8 mouse cellular contexts compared by ENCODE assay signal in genomic region chr1:189661856-189662255, GRCm38 (mm10). TPM values are rescaled to one million over a fixed set of nuclear protein-coding genes. Genes with fewer than 3 reads are reported as not detected.
DNase-seq lines count a peak whose midpoint lies in the region; TF ChIP-seq lines count a peak whose summit lies in the region.

No protein-coding gene starts in this region.

- no peaks in the 10 kb centered on the region for H3K9me3 ChIP-seq in MEL (replicated peaks; ENCODE audit: insufficient read depth, low read length)

- H3K79me2 ChIP-seq in MEL (ENCODE audit: control insufficient read depth, insufficient read depth, low read length, poor library complexity), result no peaks in the 10 kb centered on the region

- intact Hi-C loops in left cerebral cortex, postnatal 36 days (cut with DNase I), result no loop called here

- H3K4me1 ChIP-seq in MEL (ENCODE audit: control insufficient read depth in 1 of 2, insufficient read depth in 2 of 2, low read length in 2 of 2), result no peaks in the 10 kb centered on the region

- H3K9ac ChIP-seq in MEL (ENCODE audit: control insufficient read depth, low read depth, low read length, poor library complexity, severe bottlenecking), result no peak overlapping the region

- H3K36me3 ChIP-seq in MEL (ENCODE audit: control insufficient read depth in 1 of 2, insufficient read depth in 2 of 2, low read length in 2 of 2), result peaks cover 0 to 9% of the 10 kb centered on the region in 2 experiments; a peak in 2 of 4 replicates

- no peak for TF ChIP-seq EP300 in MEL (IDR thresholded peaks at IDR 0.05; ENCODE audit: low read depth in 1 of 2, low read length in 2 of 2)

- H3K27me3 ChIP-seq in MEL (ENCODE audit: control insufficient read depth in 1 of 2, insufficient read depth in 2 of 2, low read length in 2 of 2), result no peaks in the 10 kb centered on the region

- DNase-seq in adrenal gland, postnatal 14 days, result peak; percentile 45
- DNase-seq in adrenal gland, adult 8-10 months, result no peak
- peak; percentile 29 for DNase-seq in left cerebral cortex, adult 11 months (ENCODE audit: low spot score)
- DNase-seq in left cerebral cortex, postnatal 36 days (ENCODE audit: low spot score in 2 of 2), result no peak
- peak; percentile 72 for DNase-seq in MEL (ENCODE audit: low read depth, low spot score)
- peak; percentile 73 for DNase-seq in embryo, embryonic 10.5 days (ENCODE audit: low spot score)
- DNase-seq in lung, postnatal 10 days, result peak; percentile 67
- no peak for DNase-seq in urinary bladder, postnatal 10 days (ENCODE audit: low spot score)

- H3K4me3 ChIP-seq in MEL (ENCODE audit: control insufficient read depth in 1 of 2, insufficient read depth in 1 of 2, low read depth in 2 of 2, low read length in 2 of 2), result no peak overlapping the region

- no peak overlapping the region for H3K27ac ChIP-seq in MEL (ENCODE audit: control insufficient read depth, low read depth, low read length)

- TF ChIP-seq CTCF in MEL (IDR thresholded peaks at IDR 0.05 in 2 of 3, conservative IDR thresholded peaks at IDR 0.05 in 1 of 3; ENCODE audit: control insufficient read depth in 1 of 3, insufficient read depth in 1 of 3, low read depth in 2 of 3, low read length in 3 of 3, poor library complexity in 1 of 3, severe bottlenecking in 1 of 3), result peak; percentile 41 to 68 (median 44); a peak in 5 of 6 replicates

- no peak for TF ChIP-seq POLR2A in MEL (IDR thresholded peaks at IDR 0.05; ENCODE audit: control insufficient read depth in 1 of 2, insufficient read depth in 1 of 2, low read depth in 1 of 2, low read length in 2 of 2, poor library complexity in 1 of 2)

- TF ChIP-seq RAD21 in MEL (IDR thresholded peaks at IDR 0.05; ENCODE audit: low read depth, low read length), result peak; percentile 21; the same call in 1 of the 2 replicates

TF ChIP-seq in MEL, 35 proteins besides CTCF, POLR2A, EP300 and RAD21:
- peak; percentile 66 for TF ChIP-seq SMC3 (IDR thresholded peaks at IDR 0.05; ENCODE audit: low read depth, low read length)
- TF ChIP-seq GABPA (IDR thresholded peaks at IDR 0.05; ENCODE audit: low read depth, low read length), result no peak
- TF ChIP-seq GATA1 (IDR thresholded peaks at IDR 0.05; ENCODE audit: low read depth, low read length), result no peak
- no peak for TF ChIP-seq UBTF (IDR thresholded peaks at IDR 0.05; ENCODE audit: borderline replicate concordance, insufficient read depth, low read depth, low read length)
- no peak for TF ChIP-seq HCFC1 (IDR thresholded peaks at IDR 0.05; ENCODE audit: low read depth, low read length)
- no peak for TF ChIP-seq POLR2AphosphoS5 (IDR thresholded peaks at IDR 0.05; ENCODE audit: borderline replicate concordance, low read depth, low read length)
- TF ChIP-seq ZC3H11A (IDR thresholded peaks at IDR 0.05; ENCODE audit: low read depth, low read length), result no peak
- TF ChIP-seq RCOR1 (IDR thresholded peaks at IDR 0.05; ENCODE audit: low read depth, low read length), result no peak

RNA-seq across cellular contexts. Expression of gene Cenpf, which starts 26.0 kb away (rescaled TPM):
- 13.1 and 13.9 TPM in 2 replicates for total RNA-seq in adrenal gland, postnatal 14 days (2021)
- 1 to 10 TPM in 3 of 4 experiments, under 1 TPM in 1; 0.70 to 2.7 (median 1.3) TPM for total RNA-seq in adrenal gland, adult 8-10 months (2022)
- total RNA-seq in left cerebral cortex, postnatal 36 days (2021), result 1 to 10 TPM in 1 of 2 experiments, under 1 TPM in 1; 0.69 to 1.5 TPM
- 16.6 and 25.2 TPM in 2 replicates for total RNA-seq in MEL (2012; rRNA removed)
- 10 to 100 TPM; 34.5 to 63.2 TPM for polyA plus RNA-seq in MEL (2012; ENCODE audit: insufficient read depth in 1 of 2, insufficient read length in 2 of 2, low read depth in 1 of 2, low replicate concordance in 2 of 2, missing spikeins in 1 of 2)

Comparison
In these comparisons a context has a peak if more than half of its experiments do, and no peak if none do; other contexts are left out.
1. DNase-seq: peak in adrenal gland, postnatal 14 days (single experiment), left cerebral cortex, adult 11 months (single experiment), MEL (single experiment), embryo, embryonic 10.5 days (single experiment) and lung, postnatal 10 days (single experiment); none in adrenal gland, adult 8-10 months (single experiment), left cerebral cortex, postnatal 36 days (0 of 2) and urinary bladder, postnatal 10 days (single experiment).